In the genomic region with DNA sequence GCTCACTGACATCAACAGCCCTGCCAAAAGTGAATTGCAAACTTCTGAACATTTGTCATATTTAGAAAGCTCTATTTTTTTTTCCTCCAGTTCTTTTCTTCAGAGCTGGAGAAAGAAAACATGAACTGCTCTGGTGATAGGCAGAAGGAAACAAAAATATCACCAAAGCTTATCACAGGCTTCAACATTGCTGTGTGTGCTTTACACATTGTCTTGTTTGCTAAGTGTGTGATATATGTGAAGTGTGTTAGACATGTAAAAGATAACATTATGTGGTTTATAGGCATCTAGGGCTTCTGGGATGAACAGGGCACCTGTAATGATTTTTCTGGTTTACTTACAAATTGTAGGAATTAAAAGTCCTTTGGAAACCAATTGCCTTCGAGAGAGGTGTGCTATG, we compare ENCODE assay signal across 20 mouse cellular contexts.
"Had no signal": no experiment of that assay in that cellular context is flagged by ENCODE, and none has a peak within 500 bp of the region (broad histone marks: within the 10 kb centered on the region; RNA-seq: fewer than 3 reads in every experiment).

No protein-coding gene starts in this region.

- H3K4me1 ChIP-seq: liver, embryonic 12.5 days; liver, embryonic 15.5 days; lung, embryonic 15.5 days had no signal

- DNase-seq: kidney, adult 18-20 months; kidney, adult 9 months; kidney, postnatal 14 days; kidney, postnatal 4 days; liver; lung, adult 18-20 months; lung, postnatal 10 days; right cerebral cortex, postnatal 14 days; right cerebral cortex, postnatal 4 days; thymus, adult 18-20 months; thymus, postnatal 36 days had no signal

- H3K27ac ChIP-seq: limb, embryonic 10.5 days; limb, embryonic 13.5 days; liver, embryonic 12.5 days; liver, embryonic 15.5 days; lung, embryonic 15.5 days; midbrain, embryonic 10.5 days; midbrain, embryonic 13.5 days had no signal

- H3K9me3 ChIP-seq: limb, embryonic 10.5 days; limb, embryonic 13.5 days; liver, embryonic 12.5 days; liver, embryonic 15.5 days; lung, embryonic 15.5 days; midbrain, embryonic 10.5 days; midbrain, embryonic 13.5 days had no signal

- H3K4me3 ChIP-seq: limb, embryonic 10.5 days; limb, embryonic 13.5 days; liver, embryonic 12.5 days; liver, embryonic 15.5 days; lung, embryonic 15.5 days; midbrain, embryonic 10.5 days; midbrain, embryonic 13.5 days had no signal

- H3K36me3 ChIP-seq: limb, embryonic 10.5 days; limb, embryonic 13.5 days; liver, embryonic 12.5 days; liver, embryonic 15.5 days; lung, embryonic 15.5 days; midbrain, embryonic 10.5 days; midbrain, embryonic 13.5 days had no signal

- H3K9ac ChIP-seq: limb, embryonic 13.5 days; liver, embryonic 12.5 days; liver, embryonic 15.5 days; lung, embryonic 15.5 days; midbrain, embryonic 13.5 days had no signal

- H3K4me2 ChIP-seq: limb, embryonic 13.5 days; liver, embryonic 12.5 days; lung, embryonic 15.5 days; midbrain, embryonic 13.5 days had no signal

- H3K27me3 ChIP-seq: limb, embryonic 13.5 days; liver, embryonic 12.5 days; liver, embryonic 15.5 days; lung, embryonic 15.5 days; midbrain, embryonic 13.5 days had no signal

- ATAC-seq: inflammation-experienced regulatory T-cells, adult 6 months; liver, embryonic 12.5 days; midbrain, embryonic 13.5 days; midbrain, embryonic 16.5 days had no signal
